Mouse (Mus musculus): ENCODE results near the gene Foxl2.

DNA sequence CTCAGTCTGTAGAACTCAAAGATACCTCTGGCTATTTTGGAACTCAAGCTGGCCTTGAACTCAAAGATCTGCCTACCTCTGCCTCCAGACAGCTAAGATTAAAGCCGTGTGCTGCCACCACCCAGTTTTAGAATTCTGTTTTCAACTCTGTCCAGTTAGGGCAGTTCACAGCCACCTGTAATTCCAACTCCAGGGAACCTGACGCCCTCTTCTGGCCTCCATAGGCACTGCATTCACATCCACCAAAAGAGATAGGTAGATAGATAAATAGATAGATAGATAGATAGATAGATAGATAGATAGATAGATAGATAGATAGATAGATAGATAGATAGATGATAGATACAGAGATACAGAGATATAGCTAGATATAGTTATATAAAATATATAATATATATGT is 15.8 kb upstream of the Foxl2 start:
- no peak for TF ChIP-seq GATA1 (IDR thresholded peaks at IDR 0.05; ENCODE audit: low read length)
- no peak for TF ChIP-seq TAL1 (IDR thresholded peaks at IDR 0.05; ENCODE audit: low read length)

All from erythroblast, embryonic 14.5 days (primary cell).